Mouse (Mus musculus) small intestine, adult 2 months (tissue): Measurements from ENCODE around the gene Ms4a6c. TPM values are rescaled to one million over a fixed set of nuclear protein-coding genes. Genes with fewer than 3 reads are reported as not detected.
"Not testable (repeated sequence)": the region's sequence is repeated elsewhere in the genome, so short reads cannot be mapped to it uniquely, and the experiment has no call there.

Experiments
- H3K27ac ChIP-seq: fragments of 200-500 bp; 2 replicates; pipeline ENCODE4 v1.5.1; 2012; ENCODE audit warnings: low read depth, low read length, control low read depth, inconsistent platforms; ENCODE audit not compliant: insufficient read depth
- H3K27me3 ChIP-seq: fragments of 200-500 bp; 2 replicates; pipeline ENCODE4 v1.6.1; 2012; ENCODE audit warnings: mild to moderate bottlenecking, moderate library complexity, low read length, inconsistent platforms; ENCODE audit not compliant: control insufficient read depth, insufficient read depth
- H3K36me3 ChIP-seq: fragments of 200-500 bp; 2 replicates; pipeline ENCODE4 v1.6.1; 2012; ENCODE audit warnings: mild to moderate bottlenecking, low read length, control low read depth, inconsistent platforms; ENCODE audit not compliant: control insufficient read depth, insufficient read depth
- H3K4me1 ChIP-seq: fragments of 200-500 bp; 2 replicates; pipeline ENCODE4 v1.6.1; 2012; ENCODE audit warnings: low read length, inconsistent platforms, mixed read lengths; ENCODE audit not compliant: control insufficient read depth, insufficient read depth, insufficient read length
- H3K4me3 ChIP-seq: fragments of 200-500 bp; 2 replicates; pipeline ENCODE4 v1.5.1; 2012; ENCODE audit warnings: low read depth, mild to moderate bottlenecking, control low read depth, inconsistent platforms, low read length, moderate library complexity
- CTCF ChIP-seq: fragments of 200-500 bp; IDR thresholded peaks from 2 replicates; pipeline ENCODE4 v1.5.1; 2012; ENCODE audit warnings: low read depth, mild to moderate bottlenecking, control low read depth, inconsistent platforms, low read length, moderate library complexity, mixed read lengths; ENCODE audit not compliant: insufficient replicate concordance, insufficient read length; ENCODE audit errors: extremely low read depth
- POLR2A ChIP-seq: fragments of 200-500 bp; IDR thresholded peaks from 2 replicates; pipeline ENCODE4 v1.6.1; 2012; ENCODE audit warnings: low read depth, mild to moderate bottlenecking, control low read depth, inconsistent platforms, low read length, moderate library complexity
- WGBS: fragments of 180-500 bp; shearing (Covaris S2); methylation state at CpG from one replicate; pipeline ENCODE4 v1.1.7; 2018; 5-methylcytosine and 5-hydroxymethylcytosine counted together
- polyA plus RNA-seq: library from polyadenylated mRNA; depleted of rRNA; stranded (reverse); fragments of >200 nt; gene quantifications from 2 replicates; pipeline ENCODE4 v1.2.3, GENCODE M21; 2012; rRNA removed

Gene Ms4a6c
- polyA plus RNA-seq, 1 experiment: 1.6 TPM

DNA sequence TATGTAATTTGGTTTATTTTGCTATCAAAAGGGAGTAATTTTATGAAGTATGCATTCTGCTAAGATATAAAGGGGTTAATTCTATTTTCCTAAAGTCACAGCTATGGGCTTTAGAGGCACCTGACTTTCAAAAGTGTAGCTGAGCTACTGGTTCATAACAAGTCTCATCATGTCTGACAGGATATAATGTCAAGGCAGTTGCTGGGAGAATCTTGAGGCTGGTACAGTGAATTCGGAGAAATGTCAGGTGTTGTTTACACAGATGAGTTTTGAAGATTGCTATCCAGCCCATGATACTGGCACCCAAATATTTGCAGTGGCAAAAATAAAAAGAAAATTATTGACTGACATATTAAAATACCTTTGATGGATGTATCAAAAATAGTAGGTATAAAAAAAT lies 35.7 kb downstream of the Ms4a6c start:
- Histone ChIP-seq H3K27me3 (no peaks in the 10 kb centered on the region), H3K4me1 (no peaks in the 10 kb centered on the region), H3K36me3 (no peaks in the 10 kb centered on the region), H3K4me3 (no peak overlapping the region), H3K27ac (no peak overlapping the region)
- no peak for TF ChIP-seq CTCF
- TF ChIP-seq POLR2A: no peak
- WGBS: 72% methylated on average over 1 of the region's 1 CpGs

DNA sequence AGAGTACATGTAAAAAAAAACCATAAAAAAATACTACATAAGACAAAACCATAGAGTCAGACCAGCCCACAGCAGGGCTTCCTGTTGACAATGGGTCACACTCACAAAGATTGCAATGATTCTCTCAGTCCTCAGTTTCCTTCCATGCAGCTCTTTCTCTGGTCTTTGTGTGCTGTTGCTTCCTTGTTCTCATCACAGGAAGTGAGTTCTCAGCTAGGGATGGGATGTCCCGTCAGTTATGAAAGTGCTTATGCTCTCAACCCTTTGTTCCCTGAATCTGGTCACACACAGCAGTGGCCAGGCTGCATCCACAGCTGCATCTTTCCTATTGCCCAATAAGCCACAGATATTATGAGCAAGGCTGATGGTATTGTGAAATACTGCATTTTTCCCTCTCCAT lies 44.3 kb downstream of the Ms4a6c start:
- 39% methylated on average over 1 of the region's 1 CpGs for WGBS
- TF ChIP-seq CTCF (no peak), POLR2A (no peak)
- Histone ChIP-seq H3K27ac (peak overlapping the region; percentile 26; the same call in 1 of the 2 replicates), H3K4me1 (0 out of 2 replicates have a peak, but pooled peaks cover 3% of the 10 kb centered on the region), H3K36me3 (no peaks in the 10 kb centered on the region), H3K27me3 (no peaks in the 10 kb centered on the region), H3K4me3 (no peak overlapping the region)

DNA sequence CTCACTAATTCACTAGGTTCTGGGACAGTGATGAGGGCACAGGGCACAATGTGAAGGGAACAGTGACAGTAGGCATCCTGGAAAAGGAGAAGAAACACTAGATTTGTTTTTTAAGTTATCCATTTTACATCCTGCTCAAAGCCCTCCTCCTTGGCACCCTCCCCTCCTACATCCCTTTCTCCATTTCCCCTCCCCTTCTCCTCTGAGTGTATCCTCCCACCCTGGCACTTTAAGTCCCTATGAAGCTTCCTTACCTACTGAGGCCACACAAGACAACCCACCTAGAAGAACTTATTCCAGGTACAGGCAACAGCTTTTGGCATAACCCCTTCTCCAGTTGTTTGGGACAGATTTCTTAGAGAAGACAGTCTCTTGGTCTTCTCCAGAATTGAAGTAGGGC lies 47.1 kb downstream of the Ms4a6c start, which contains the start of gene Ms4a6b:
TSS of gene Ms4a6b (plus strand) at position 267 of the 400 bp plus-strand sequence.
- Histone ChIP-seq H3K27me3 (no peaks in the 10 kb centered on the region), H3K36me3 (no peaks in the 10 kb centered on the region), H3K4me1 (0 out of 2 replicates have a peak, but pooled peaks cover 3% of the 10 kb centered on the region), H3K27ac (no peak within 1 kb of the TSS; the same call in 1 of the 2 replicates), H3K4me3 (no peak within 1 kb of the TSS)
- TF ChIP-seq CTCF (no peak), POLR2A (no peak)

DNA sequence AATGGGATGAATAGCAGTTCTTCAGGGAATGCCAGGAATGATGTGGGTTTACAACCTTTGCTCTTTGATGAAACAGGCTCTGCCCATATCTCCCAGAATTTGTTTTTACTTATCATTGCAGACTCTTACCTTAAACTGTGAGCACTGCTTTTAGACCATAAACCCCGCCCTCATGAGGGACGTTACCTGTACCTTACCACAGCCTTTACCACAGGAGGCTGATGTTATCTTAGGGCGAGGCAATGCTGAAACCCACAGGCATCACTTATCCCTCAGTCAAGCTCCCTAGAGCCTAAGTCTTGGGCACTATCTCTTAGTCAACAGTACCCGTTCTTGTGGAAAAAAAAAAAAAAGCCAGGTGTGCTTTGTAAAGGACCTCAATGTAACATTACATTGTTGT lies 47.7 kb downstream of the Ms4a6c start:
- Histone ChIP-seq H3K4me1 (0 out of 2 replicates have a peak, but pooled peaks cover 3% of the 10 kb centered on the region), H3K4me3 (no peak overlapping the region), H3K36me3 (no peaks in the 10 kb centered on the region), H3K27ac (no peak overlapping the region; the same call in 1 of the 2 replicates), H3K27me3 (no peaks in the 10 kb centered on the region)
- 26% methylated on average over 4 of the region's 4 CpGs for WGBS
- no peak for TF ChIP-seq POLR2A
- TF ChIP-seq CTCF: no peak

DNA sequence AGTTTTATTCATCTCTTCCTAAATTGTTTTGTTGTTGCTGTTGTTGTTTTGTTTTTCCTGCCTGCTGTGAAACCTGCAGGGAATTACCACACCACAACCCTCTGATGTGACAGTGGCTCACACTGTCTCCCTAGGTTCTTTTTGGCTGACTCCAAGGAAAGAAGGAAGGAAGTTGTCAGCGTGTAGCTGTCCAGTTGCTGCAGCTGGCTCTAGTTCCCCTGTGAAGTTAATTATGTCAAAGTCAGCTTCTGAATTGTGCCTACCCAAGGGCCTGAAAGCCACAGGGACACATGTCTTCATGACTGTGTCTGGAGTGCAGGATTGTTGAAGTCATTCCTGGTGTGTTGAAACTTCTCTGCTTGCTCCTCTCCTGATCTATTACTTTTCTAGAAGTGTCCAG lies 48.2 kb downstream of the Ms4a6c start:
- H3K4me3 ChIP-seq, H3K4me1 ChIP-seq, H3K27ac ChIP-seq, H3K27me3 ChIP-seq, H3K36me3 ChIP-seq: not testable (repeated sequence)
- 35% methylated on average over 1 of the region's 1 CpGs for WGBS

DNA sequence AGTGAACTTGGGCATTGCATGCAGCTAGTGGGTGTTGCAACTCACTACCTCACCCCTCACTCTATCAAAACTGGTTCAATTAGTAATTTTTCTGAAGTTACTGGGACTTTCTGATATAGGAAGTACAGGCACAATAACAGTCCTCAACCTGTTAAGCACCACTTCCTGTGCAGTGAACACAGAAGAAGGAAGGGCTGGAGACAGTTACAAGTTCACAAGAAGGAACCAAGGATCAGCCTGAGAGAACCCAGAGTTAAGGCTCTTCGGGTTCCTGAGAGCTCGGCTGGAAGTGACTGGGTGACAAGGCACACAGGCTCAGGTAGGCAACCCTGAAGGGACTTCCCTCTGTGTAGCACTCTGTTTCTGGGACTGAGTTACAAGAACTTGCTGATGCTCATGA lies 49.2 kb downstream of the Ms4a6c start:
- not testable (repeated sequence) for H3K36me3 ChIP-seq, H3K27me3 ChIP-seq, H3K4me1 ChIP-seq
- WGBS: 74% methylated on average over 2 of the region's 2 CpGs
- H3K27ac ChIP-seq: 0 out of 2 replicates have a peak overlapping the region, but pooled peaks have one; percentile 2
- peak overlapping the region; percentile 38 for H3K4me3 ChIP-seq

DNA sequence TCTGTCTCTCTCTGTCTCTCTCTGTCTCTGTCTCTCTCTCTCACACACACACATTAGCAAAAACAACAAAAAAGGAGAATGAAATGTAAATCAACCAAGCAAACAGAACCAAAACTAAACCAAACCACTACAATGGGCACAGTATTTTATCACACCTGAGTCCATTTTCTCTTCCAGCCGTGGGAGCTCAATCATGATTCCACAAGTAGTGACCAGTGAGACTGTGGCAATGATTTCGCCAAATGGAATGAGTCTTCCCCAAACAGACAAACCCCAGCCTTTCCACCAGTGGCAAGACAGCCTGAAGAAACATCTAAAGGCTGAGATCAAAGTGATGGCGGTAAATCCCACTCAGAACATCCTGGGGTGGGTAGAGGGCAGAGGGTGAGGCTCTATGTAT lies 51.0 kb downstream of the Ms4a6c start:
- TF ChIP-seq POLR2A (no peak), CTCF (no peak)
- H3K4me1 ChIP-seq: 0 out of 2 replicates have a peak, but pooled peaks cover 3% of the 10 kb centered on the region
- H3K4me3 ChIP-seq: no peak overlapping the region; the same call in 1 of the 2 replicates
- no peaks in the 10 kb centered on the region for H3K27me3 ChIP-seq
- H3K36me3 ChIP-seq: no peaks in the 10 kb centered on the region
- WGBS: 86% methylated on average over 3 of the region's 3 CpGs
- no peak overlapping the region for H3K27ac ChIP-seq

Other genes with a start within 250 kb of the Ms4a6c start
- gene Ms4a12, start 236.9 kb upstream of the Ms4a6c start, polyA plus RNA-seq: 4.1 and 5.8 TPM in 2 replicates
- 0.14 and 0.52 TPM in 2 replicates for gene Ms4a1, start 203.1 kb upstream of the Ms4a6c start, polyA plus RNA-seq
- not detected in 2 replicates for gene Ms4a5, start 185.5 kb upstream of the Ms4a6c start, polyA plus RNA-seq
- 0.05 and 0.10 TPM in 2 replicates for gene Ms4a14, start 154.9 kb upstream of the Ms4a6c start, polyA plus RNA-seq
- gene Ms4a7, start 133.2 kb upstream of the Ms4a6c start, polyA plus RNA-seq: 0.91 and 1.0 TPM in 2 replicates
- gene Ms4a4a, start 93.8 kb upstream of the Ms4a6c start, polyA plus RNA-seq: 0.35 and 0.41 TPM in 2 replicates
- gene Ms4a4c, start 64.6 kb upstream of the Ms4a6c start, polyA plus RNA-seq: 0.27 and 0.51 TPM in 2 replicates
- 0.60 and 0.63 TPM in 2 replicates for gene Ms4a4b, start 25.8 kb upstream of the Ms4a6c start, polyA plus RNA-seq
- gene Gm8369, start 16.6 kb downstream of the Ms4a6c start, polyA plus RNA-seq: 0.28 and 0.82 TPM in 2 replicates
- gene Ms4a6b, start 47.1 kb downstream of the Ms4a6c start, polyA plus RNA-seq: 1.2 and 1.3 TPM in 2 replicates
- 5.5 and 6.6 TPM in 2 replicates for gene Ms4a4d, start 67.4 kb downstream of the Ms4a6c start, polyA plus RNA-seq
- 1.5 and 1.7 TPM in 2 replicates for gene Ms4a6d, start 135.5 kb downstream of the Ms4a6c start, polyA plus RNA-seq
- gene Ms4a2, start 154.4 kb downstream of the Ms4a6c start, polyA plus RNA-seq: not detected in 2 replicates
- not detected in 2 replicates for gene Ms4a3, start 171.5 kb downstream of the Ms4a6c start, polyA plus RNA-seq
- gene Oosp2, start 191.2 kb downstream of the Ms4a6c start, polyA plus RNA-seq: not detected in 2 replicates
- 0.38 TPM in 1 of 2 replicates, not detected in the other for gene Oosp1, start 221.8 kb downstream of the Ms4a6c start, polyA plus RNA-seq
- gene Oosp3, start 227.7 kb downstream of the Ms4a6c start, polyA plus RNA-seq: not detected in 2 replicates